Mouse (Mus musculus) kidney, postnatal 36 days (tissue): Measurements from ENCODE around the gene Bag2.

Source experiments
- DNase-seq, 2 experiments: peaks; one replicate each; pipeline ENCODE4 v3.0.0; 2021 to 2022; ENCODE audit warnings: mixed read lengths in 2 of 2

The Bag2 gene

GRCm38 (mm10) chr1:33757491-33758041 is at the start of gene Bag2:
Bag2 (minus strand) TSS chr1:33757795.
- DNase-seq: peak; percentile 40 to 79

- no peak for DNase-seq
Measured at GRCm38 (mm10) chr1:33803323-33803722, 45.7 kb upstream of the Bag2 start.

GRCm38 (mm10) chr1:33799620-33800019 is 42.0 kb upstream of the Bag2 start:
- DNase-seq: no peak

GRCm38 (mm10) chr1:33788493-33788892 is 30.9 kb upstream of the Bag2 start:
- DNase-seq: no peak

GRCm38 (mm10) chr1:33788072-33788471 is 30.5 kb upstream of the Bag2 start:
- no peak for DNase-seq

GRCm38 (mm10) chr1:33784561-33784960 is 27.0 kb upstream of the Bag2 start:
- DNase-seq: no peak

- DNase-seq: no peak
Measured at GRCm38 (mm10) chr1:33776175-33776611, 18.6 kb upstream of the Bag2 start.

GRCm38 (mm10) chr1:33772106-33772505 is 14.5 kb upstream of the Bag2 start:
- DNase-seq: no peak

GRCm38 (mm10) chr1:33771621-33772020 is 14.0 kb upstream of the Bag2 start:
- no peak for DNase-seq

GRCm38 (mm10) chr1:33768827-33769226 is 11.2 kb upstream of the Bag2 start:
- no peak for DNase-seq

GRCm38 (mm10) chr1:33768091-33768787 is 10.6 kb upstream of the Bag2 start:
- no peak for DNase-seq

GRCm38 (mm10) chr1:33766520-33767508 is 9.2 kb upstream of the Bag2 start:
- peak in 1 of 2 experiments; percentile 27 for DNase-seq

- DNase-seq: no peak
Measured at GRCm38 (mm10) chr1:33765468-33766080, 8.0 kb upstream of the Bag2 start.

- DNase-seq: no peak
Measured at GRCm38 (mm10) chr1:33763826-33764225, 6.2 kb upstream of the Bag2 start.

GRCm38 (mm10) chr1:33758488-33758887 is 893 bp upstream of the Bag2 start:
- no peak for DNase-seq

GRCm38 (mm10) chr1:33757033-33757413 is 572 bp downstream of the Bag2 start:
- DNase-seq: peak in 1 of 2 experiments; percentile 26

- DNase-seq: no peak
Measured at GRCm38 (mm10) chr1:33756258-33757032, 1.1 kb downstream of the Bag2 start.

GRCm38 (mm10) chr1:33755799-33756198 is 1.8 kb downstream of the Bag2 start:
- DNase-seq: no peak

GRCm38 (mm10) chr1:33754965-33755735 is 2.4 kb downstream of the Bag2 start:
- DNase-seq: peak; percentile 83 to 86

- DNase-seq: peak; percentile 61 to 68
Measured at GRCm38 (mm10) chr1:33754089-33754488, 3.5 kb downstream of the Bag2 start.

GRCm38 (mm10) chr1:33751283-33751682 is 6.3 kb downstream of the Bag2 start:
- DNase-seq: no peak
